Mouse (Mus musculus): ENCODE measurements at regions not wholly inside any gene's neighbourhood (a gene's known extent, or its start where the extent isn't known, plus 50 kb on each side); places are given as distances from the start of the nearest gene placed in this dataset.
A peak's percentile ranks its signal among the peaks of the same experiment; 100 is the strongest.

GRCm38 (mm10) chr13:101606184-101606730 is 161.8 kb downstream of the Pik3r1 start:
- Histone ChIP-seq H3K27ac (ENCODE audit: insufficient read depth, low read depth, low read length) (no peak overlapping the region), H3K36me3 (ENCODE audit: control insufficient read depth, insufficient read depth, low read length) (no peaks in the 10 kb centered on the region), H3K27me3 (replicated peaks; ENCODE audit: control insufficient read depth, insufficient read depth, low read length) (no peaks in the 10 kb centered on the region), H3K4me3 (ENCODE audit: insufficient read depth, low read depth, low read length) (no peak overlapping the region), H3K4me1 (ENCODE audit: control insufficient read depth, insufficient read depth, low read length) (no peaks in the 10 kb centered on the region)
- TF ChIP-seq CTCF (conservative IDR thresholded peaks at IDR 0.05; ENCODE audit: insufficient read depth, insufficient read length, low read depth, low read length) (no peak), POLR2A (IDR thresholded peaks at IDR 0.05; ENCODE audit: low read depth, low read length) (no peak)
- no peak for DNase-seq
- 85% methylated on average over 1 of the region's 1 CpGs for WGBS

GRCm38 (mm10) chr13:101605685-101606084 is 162.3 kb downstream of the Pik3r1 start:
- H3K27ac ChIP-seq (ENCODE audit: insufficient read depth, low read depth, low read length) = no peak overlapping the region
- WGBS = 91% methylated on average over 4 of the region's 4 CpGs
- no peak for TF ChIP-seq POLR2A (IDR thresholded peaks at IDR 0.05; ENCODE audit: low read depth, low read length)
- TF ChIP-seq CTCF (conservative IDR thresholded peaks at IDR 0.05; ENCODE audit: insufficient read depth, insufficient read length, low read depth, low read length) = no peak
- no peaks in the 10 kb centered on the region for H3K4me1 ChIP-seq (ENCODE audit: control insufficient read depth, insufficient read depth, low read length)
- H3K27me3 ChIP-seq (replicated peaks; ENCODE audit: control insufficient read depth, insufficient read depth, low read length) = no peaks in the 10 kb centered on the region
- H3K4me3 ChIP-seq (ENCODE audit: insufficient read depth, low read depth, low read length) = no peak overlapping the region
- no peak for DNase-seq
- no peaks in the 10 kb centered on the region for H3K36me3 ChIP-seq (ENCODE audit: control insufficient read depth, insufficient read depth, low read length)

- no peak for DNase-seq
- no peaks in the 10 kb centered on the region for H3K36me3 ChIP-seq (ENCODE audit: control insufficient read depth, insufficient read depth, low read length)
- no peak for TF ChIP-seq CTCF (conservative IDR thresholded peaks at IDR 0.05; ENCODE audit: insufficient read depth, insufficient read length, low read depth, low read length)
- TF ChIP-seq POLR2A (IDR thresholded peaks at IDR 0.05; ENCODE audit: low read depth, low read length) = no peak
- no peaks in the 10 kb centered on the region for H3K27me3 ChIP-seq (replicated peaks; ENCODE audit: control insufficient read depth, insufficient read depth, low read length)
- H3K27ac ChIP-seq (ENCODE audit: insufficient read depth, low read depth, low read length) = no peak overlapping the region
- no peaks in the 10 kb centered on the region for H3K4me1 ChIP-seq (ENCODE audit: control insufficient read depth, insufficient read depth, low read length)
- WGBS = 78% methylated on average over 4 of the region's 4 CpGs
- H3K4me3 ChIP-seq (ENCODE audit: insufficient read depth, low read depth, low read length) = no peak overlapping the region
Observed at GRCm38 (mm10) chr13:101605051-101605450, 163.0 kb downstream of the Pik3r1 start.

- Histone ChIP-seq H3K4me3 (ENCODE audit: insufficient read depth, low read depth, low read length) (no peak overlapping the region), H3K27ac (ENCODE audit: insufficient read depth, low read depth, low read length) (no peak overlapping the region), H3K36me3 (ENCODE audit: control insufficient read depth, insufficient read depth, low read length) (no peaks in the 10 kb centered on the region), H3K27me3 (replicated peaks; ENCODE audit: control insufficient read depth, insufficient read depth, low read length) (no peaks in the 10 kb centered on the region), H3K4me1 (ENCODE audit: control insufficient read depth, insufficient read depth, low read length) (no peaks in the 10 kb centered on the region)
- DNase-seq = no peak
- TF ChIP-seq POLR2A (IDR thresholded peaks at IDR 0.05; ENCODE audit: low read depth, low read length) = no peak
- no peak for TF ChIP-seq CTCF (conservative IDR thresholded peaks at IDR 0.05; ENCODE audit: insufficient read depth, insufficient read length, low read depth, low read length)
- 70% methylated on average over 7 of the region's 7 CpGs for WGBS
Observed at GRCm38 (mm10) chr13:101598126-101598485, 169.9 kb downstream of the Pik3r1 start.

GRCm38 (mm10) chr13:101597243-101598125 is 170.5 kb downstream of the Pik3r1 start:
- H3K27me3 ChIP-seq (replicated peaks; ENCODE audit: control insufficient read depth, insufficient read depth, low read length) = no peaks in the 10 kb centered on the region
- no peaks in the 10 kb centered on the region for H3K4me1 ChIP-seq (ENCODE audit: control insufficient read depth, insufficient read depth, low read length)
- H3K27ac ChIP-seq (ENCODE audit: insufficient read depth, low read depth, low read length) = no peak overlapping the region
- no peak overlapping the region for H3K4me3 ChIP-seq (ENCODE audit: insufficient read depth, low read depth, low read length)
- peak; percentile 45 for DNase-seq
- TF ChIP-seq CTCF (conservative IDR thresholded peaks at IDR 0.05; ENCODE audit: insufficient read depth, insufficient read length, low read depth, low read length) = no peak
- TF ChIP-seq POLR2A (IDR thresholded peaks at IDR 0.05; ENCODE audit: low read depth, low read length) = no peak
- 63% methylated on average over 14 of the region's 14 CpGs for WGBS
- no peaks in the 10 kb centered on the region for H3K36me3 ChIP-seq (ENCODE audit: control insufficient read depth, insufficient read depth, low read length)

GRCm38 (mm10) chr13:101594511-101595175 is 173.4 kb downstream of the Pik3r1 start:
- Histone ChIP-seq H3K4me3 (ENCODE audit: insufficient read depth, low read depth, low read length) (no peak overlapping the region), H3K4me1 (ENCODE audit: control insufficient read depth, insufficient read depth, low read length) (no peaks in the 10 kb centered on the region), H3K36me3 (ENCODE audit: control insufficient read depth, insufficient read depth, low read length) (no peaks in the 10 kb centered on the region), H3K27me3 (replicated peaks; ENCODE audit: control insufficient read depth, insufficient read depth, low read length) (no peaks in the 10 kb centered on the region), H3K27ac (ENCODE audit: insufficient read depth, low read depth, low read length) (no peak overlapping the region)
- WGBS = 90% methylated on average over 11 of the region's 11 CpGs
- DNase-seq = no peak
- TF ChIP-seq POLR2A (IDR thresholded peaks at IDR 0.05; ENCODE audit: low read depth, low read length) (no peak), CTCF (conservative IDR thresholded peaks at IDR 0.05; ENCODE audit: insufficient read depth, insufficient read length, low read depth, low read length) (no peak)

- WGBS = 95% methylated on average over 1 of the region's 1 CpGs
- H3K36me3 ChIP-seq (ENCODE audit: control insufficient read depth, insufficient read depth, low read length) = no peaks in the 10 kb centered on the region
- no peak for DNase-seq
- no peaks in the 10 kb centered on the region for H3K27me3 ChIP-seq (replicated peaks; ENCODE audit: control insufficient read depth, insufficient read depth, low read length)
- H3K27ac ChIP-seq (ENCODE audit: insufficient read depth, low read depth, low read length) = no peak overlapping the region
- H3K4me1 ChIP-seq (ENCODE audit: control insufficient read depth, insufficient read depth, low read length) = no peaks in the 10 kb centered on the region
- no peak overlapping the region for H3K4me3 ChIP-seq (ENCODE audit: insufficient read depth, low read depth, low read length)
- TF ChIP-seq CTCF (conservative IDR thresholded peaks at IDR 0.05; ENCODE audit: insufficient read depth, insufficient read length, low read depth, low read length) (no peak), POLR2A (IDR thresholded peaks at IDR 0.05; ENCODE audit: low read depth, low read length) (no peak)
Observed at GRCm38 (mm10) chr13:101592355-101592754, 175.7 kb downstream of the Pik3r1 start.
